Mouse (Mus musculus): ENCODE data around the gene Ptgis.

Gene Ptgis

DNA sequence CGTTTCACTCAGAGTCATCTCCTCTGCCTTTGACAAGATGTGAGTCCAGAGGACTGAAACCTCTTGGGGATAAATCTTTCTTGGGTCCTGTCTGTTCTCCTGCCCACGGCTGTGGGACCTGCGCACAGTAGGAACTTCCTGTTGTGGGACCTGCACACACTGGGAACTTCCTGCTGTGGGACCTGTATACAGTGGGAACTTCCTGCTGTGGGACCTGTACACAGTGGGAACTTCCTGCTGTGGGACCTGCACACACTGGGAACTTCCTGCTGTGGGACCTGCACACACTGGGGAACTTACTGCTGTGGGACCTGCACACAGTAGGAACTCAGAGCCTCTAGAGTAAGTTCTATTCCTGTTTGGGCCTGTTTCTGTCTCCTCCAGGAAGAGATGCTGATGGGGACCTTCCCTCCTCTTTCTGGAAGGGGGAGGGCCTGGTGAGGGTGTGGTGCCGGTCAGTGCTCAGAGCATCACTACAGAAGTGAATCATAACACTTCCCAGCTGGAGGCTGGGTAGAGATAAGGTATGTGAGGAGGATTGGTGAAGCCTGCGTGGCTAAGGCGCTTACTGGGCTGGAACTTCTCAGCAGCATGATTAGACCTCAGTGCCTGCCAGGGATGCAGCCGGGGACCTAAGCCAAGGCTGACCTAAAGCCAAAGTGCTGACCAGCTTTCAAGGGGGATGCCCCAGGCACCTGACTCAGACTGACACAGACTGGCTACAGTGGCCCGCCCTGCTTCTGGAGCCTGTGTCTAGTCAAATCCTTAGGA lies 22.8 kb upstream of the Ptgis start:
- no peak for DNase-seq (ENCODE audit: low spot score in 2 of 2)

DNA sequence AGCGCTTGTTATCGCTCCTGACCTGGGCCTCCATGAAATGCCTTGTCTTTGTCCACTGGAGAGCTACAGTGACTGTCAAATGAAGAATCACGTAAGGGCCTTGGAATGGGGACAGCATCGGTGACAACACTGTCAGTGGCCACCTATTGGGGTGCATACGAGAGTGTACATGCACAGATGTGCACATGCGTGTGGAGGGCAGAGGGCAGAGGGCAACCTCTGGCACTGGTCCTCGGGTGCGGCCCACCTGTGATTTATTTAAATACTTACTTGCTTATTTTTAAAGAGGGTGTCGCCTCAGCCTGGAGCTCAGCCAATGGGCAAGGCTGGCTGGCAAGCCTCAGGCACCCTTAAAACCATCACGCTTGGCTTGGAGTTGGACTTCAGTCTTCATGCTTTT lies 22.0 kb upstream of the Ptgis start:
- DNase-seq (ENCODE audit: low spot score in 2 of 2) = no peak

DNA sequence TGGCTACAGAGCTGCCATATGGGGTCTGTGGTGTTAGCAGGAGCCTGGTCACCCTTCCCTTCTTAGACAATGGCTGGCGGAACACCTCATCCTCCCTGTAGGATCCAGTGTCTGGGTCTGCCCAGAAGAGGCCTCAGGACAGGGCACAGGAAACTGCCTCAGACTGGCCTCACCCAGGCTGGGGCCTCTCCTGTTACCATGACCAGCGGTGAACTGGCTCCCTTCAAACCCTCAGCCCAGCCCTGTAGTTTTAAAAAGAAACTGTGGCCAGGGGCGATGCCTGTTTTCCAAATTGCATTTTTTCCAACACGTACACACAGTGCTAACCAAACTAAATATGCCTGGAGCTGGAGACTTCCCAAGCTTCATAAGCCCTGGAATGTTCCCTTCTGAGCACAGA lies 20.7 kb upstream of the Ptgis start:
- no peak for DNase-seq (ENCODE audit: low spot score in 2 of 2)

DNA sequence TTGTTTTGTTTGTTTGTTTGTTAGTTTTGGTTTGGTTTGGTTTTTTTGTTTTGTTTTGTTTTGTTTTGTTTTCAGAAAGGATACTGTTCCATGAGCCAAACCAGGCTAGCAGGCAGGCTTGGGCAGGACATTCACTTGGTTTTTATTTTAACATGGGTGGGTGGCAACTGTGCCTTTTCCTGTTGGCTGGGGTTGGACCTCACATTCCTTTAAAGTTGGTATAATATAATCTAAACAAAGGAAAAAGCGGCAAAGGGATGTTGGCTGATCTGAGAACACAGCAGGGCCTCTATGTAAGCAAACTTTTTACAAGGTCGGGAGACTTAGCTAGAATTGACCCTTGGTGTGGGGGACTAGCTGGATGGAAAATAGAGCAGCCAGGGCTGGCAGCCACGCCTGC lies 17.4 kb upstream of the Ptgis start:
- DNase-seq (ENCODE audit: low spot score in 2 of 2) = no peak

DNA sequence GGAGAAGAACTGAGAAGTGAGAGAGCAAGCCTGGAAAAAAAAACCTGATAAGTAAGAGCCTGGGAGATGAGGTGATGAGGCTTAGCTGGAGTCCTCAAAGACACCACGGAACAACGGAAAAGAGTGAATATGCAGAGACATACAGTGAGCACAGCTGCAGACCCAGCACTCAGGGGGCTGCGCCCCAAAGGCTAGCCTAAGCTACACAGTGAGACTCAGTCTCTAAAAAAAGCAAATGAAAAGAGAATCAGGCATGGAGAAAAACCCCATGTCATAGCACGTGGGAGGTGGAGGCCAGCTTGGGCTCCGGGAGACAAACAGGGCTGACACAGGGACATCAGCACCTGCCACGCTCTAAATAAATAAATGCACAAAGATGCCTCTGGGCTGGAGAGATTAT lies 14.4 kb upstream of the Ptgis start:
- no peak for DNase-seq (ENCODE audit: low spot score in 2 of 2)

DNA sequence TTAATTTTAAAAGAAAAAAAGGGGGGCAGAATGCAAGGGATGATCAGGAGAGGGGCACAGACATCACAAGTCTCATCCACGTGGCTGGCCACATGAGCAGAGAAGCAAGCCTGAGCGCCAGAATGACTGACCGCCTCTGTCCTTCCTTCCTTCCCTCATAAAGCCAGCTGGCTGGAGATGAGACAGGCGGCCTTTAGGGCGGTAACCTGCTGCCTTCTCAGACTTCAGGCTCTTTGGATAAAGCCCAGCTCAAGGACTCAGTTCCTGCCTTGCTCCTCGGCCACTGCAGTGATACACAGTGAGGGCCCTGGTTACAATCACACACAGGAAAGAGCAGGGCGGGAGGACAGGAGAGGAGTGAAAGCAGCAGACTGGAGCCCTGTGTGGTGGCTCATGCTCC lies 13.8 kb upstream of the Ptgis start:
- no peak for DNase-seq (ENCODE audit: low spot score in 2 of 2)

DNA sequence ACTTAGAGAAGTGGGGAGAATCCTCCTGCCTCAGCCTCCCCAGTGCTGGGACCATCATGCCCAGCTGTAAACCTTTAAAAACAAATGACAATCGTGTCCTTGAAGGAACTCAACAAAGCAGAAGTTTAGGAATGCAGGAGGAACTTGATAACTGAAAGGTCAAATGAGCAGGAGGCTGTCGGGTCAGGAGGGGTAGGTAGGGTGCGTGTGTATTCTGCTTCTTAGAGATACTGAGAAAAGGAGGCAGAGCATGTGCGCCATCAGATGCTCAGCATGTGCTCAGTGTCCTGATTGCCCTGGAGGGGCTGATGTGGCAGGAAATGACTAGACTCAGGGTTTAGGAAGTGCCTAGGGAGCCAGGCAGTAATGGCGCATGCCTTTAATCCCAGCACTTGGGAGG lies 13.1 kb upstream of the Ptgis start:
- DNase-seq (ENCODE audit: low spot score in 2 of 2) = no peak

DNA sequence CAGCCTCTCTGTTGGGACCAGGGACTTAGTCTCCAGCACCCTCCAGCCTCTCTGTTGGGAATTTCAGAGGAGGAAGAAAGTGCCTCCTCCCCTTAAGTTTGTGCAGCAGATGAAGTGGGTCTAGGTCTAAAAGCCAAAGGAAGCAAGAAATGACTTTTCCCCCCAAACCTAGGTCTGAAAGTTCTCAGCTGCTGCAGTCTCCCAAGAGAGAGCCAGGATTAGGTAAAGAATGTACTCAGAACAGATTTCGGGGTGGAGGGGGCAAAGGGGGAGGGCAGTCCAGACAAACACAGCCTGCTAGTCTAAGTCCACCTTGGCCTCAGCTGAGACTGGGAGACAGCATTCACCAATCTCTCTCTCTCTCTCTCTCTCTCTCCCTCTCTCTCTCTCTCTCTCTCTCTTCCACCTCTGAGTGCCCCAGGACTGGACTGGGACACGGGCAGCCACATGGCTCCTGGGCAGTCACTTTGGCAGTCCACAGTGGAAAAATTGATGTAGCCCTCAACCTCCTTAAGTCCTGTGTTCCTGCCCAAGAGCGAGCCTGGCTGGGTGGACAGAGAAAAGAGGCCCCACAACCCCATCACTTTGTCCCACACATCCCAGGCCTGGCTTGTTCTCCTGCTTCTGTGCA lies 11.8 kb upstream of the Ptgis start:
- DNase-seq (ENCODE audit: low spot score in 2 of 2) = no peak

DNA sequence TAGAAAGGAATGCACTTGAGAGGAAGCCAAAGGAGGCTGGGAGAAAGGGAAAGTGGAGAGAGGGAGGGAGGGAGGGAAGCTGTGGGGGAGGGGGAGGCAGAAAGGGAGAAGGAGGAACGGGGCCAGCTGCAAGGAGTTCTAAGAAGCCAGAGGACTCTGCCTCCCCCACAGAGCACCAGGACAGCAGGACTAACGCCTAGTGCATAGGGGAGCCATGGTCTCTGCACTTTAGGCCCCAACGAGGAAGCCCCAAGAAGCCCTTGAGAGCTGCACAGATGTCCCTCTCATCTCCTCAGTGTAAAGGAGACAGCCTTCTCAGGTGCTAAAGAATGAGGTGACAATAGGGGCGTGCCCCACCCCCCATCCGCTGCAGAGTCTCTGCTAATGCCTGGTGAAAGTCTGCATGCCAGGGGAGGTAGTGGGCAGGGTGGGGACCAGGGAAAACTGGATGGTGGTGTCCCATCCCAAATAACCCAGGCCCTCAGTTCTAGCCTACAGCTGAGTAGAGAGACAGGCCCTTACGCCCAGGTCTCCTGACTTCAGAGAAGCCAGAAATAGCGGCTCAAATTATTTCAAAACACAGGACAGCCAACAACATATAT lies 10.4 kb upstream of the Ptgis start:
- DNase-seq (ENCODE audit: low spot score in 2 of 2) = no peak

DNA sequence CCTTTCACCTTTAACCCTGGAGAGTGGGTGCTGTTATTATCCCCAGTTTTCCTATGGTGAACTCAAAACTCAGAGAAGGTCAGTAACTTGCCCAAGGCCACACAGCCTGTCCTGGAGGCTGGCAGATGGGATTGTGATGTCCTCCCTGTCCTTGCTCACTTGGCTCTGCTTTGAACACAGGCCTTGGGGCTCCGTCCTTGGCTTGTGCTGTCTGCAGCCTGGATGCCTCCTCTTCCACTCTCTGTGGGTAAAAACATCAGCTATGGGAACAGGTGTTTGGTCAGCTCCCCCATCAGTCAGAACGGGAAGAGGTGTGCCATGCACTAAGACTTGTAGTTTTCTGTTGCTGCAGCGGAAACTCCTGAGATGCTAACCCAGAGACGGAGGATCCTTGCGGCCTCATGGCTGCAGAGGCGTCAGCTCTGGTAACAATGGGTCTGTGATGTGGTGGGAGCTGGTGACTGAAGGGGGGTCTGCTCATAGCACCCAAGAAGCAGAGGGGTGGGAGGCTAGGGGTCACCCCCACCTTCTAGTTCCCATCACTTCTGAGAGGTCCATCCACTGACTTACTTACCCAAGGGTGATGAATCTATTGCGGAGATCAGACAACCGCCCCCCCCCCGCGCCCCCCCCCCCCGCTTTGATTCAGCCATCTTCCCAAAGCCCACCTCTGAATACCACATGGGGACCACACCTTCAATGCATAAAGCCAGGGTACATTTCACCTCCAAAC lies 9.8 kb upstream of the Ptgis start:
- DNase-seq (ENCODE audit: low spot score in 2 of 2) = no peak

DNA sequence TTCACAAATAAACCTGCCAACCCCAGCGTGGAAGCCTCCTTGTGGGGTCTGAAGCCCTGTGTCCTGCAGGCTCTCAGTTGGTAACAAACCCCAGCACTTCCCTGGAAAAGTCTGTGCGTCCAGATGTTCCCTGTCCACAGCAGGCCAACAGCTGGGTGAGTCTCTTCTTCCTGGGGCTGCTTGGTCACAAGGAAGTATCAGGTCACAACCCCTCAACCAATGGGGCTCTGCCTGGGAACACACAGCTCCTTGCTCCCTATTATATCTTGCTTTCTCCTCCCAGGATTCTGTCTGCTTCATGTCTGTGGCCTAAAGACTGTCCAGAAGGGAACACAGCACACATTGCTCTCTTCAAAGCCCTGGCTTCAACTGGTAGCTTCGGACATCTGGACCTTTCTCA lies 9.2 kb upstream of the Ptgis start:
- DNase-seq (ENCODE audit: low spot score in 2 of 2) = no peak

DNA sequence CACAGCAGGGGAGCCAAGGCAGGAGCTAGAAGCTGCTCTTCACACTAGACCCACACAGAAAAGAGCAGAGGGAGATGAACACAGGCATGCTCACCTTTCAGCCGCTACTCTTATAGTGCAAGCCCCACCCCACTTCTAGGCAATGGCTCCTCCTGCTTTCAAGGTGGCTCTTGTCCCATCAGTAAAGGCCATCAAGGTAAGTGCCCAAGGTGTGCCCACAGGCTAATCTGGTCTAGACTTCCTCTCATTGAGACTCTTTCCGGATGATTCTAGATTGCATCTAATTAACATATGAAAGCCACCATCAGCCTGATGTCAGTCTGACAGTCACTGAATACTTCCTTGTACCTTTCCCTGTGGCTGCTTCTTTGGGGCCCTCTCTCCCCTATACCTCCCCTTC lies 7.4 kb upstream of the Ptgis start:
- DNase-seq (ENCODE audit: low spot score in 2 of 2) = no peak

DNA sequence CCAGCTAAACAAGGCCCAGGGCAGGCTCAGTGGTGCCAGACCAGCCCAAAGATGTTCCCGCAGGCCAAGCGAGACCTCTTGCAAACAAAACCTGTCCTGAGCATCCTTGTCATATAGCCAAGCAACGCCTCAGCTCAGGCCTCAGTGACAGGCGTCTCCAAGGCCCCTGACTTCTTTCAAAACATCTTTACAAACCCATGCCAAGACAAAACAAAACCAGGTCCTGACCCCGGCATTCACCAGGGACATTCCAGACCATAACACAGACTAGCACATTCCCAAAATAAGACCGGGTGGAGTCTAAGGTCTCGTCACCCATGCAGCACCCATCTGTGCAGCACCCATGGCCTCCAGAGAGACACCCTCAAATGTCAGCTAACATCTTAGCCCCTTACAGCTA lies 6.3 kb upstream of the Ptgis start:
- no peak for DNase-seq (ENCODE audit: low spot score in 2 of 2)

DNA sequence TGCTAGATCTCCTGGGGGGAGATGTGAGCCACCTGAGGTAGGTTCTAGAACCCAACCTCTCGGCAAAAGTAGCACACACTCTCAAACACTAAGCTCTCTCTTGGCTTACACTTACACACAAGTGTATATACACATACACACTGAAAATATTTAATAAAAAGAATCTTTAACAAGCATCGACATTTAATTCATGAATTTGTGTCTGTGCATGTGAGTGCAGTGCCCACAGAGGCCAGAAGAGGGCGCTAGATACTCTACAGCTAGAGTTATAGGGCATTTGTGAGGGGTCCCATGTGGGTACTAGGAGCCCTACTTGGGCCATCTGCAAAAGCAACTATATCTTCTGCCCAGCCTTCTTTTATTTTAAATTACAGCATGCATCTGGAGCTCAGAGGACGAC lies 4.5 kb upstream of the Ptgis start:
- DNase-seq (ENCODE audit: low spot score in 2 of 2) = no peak

DNA sequence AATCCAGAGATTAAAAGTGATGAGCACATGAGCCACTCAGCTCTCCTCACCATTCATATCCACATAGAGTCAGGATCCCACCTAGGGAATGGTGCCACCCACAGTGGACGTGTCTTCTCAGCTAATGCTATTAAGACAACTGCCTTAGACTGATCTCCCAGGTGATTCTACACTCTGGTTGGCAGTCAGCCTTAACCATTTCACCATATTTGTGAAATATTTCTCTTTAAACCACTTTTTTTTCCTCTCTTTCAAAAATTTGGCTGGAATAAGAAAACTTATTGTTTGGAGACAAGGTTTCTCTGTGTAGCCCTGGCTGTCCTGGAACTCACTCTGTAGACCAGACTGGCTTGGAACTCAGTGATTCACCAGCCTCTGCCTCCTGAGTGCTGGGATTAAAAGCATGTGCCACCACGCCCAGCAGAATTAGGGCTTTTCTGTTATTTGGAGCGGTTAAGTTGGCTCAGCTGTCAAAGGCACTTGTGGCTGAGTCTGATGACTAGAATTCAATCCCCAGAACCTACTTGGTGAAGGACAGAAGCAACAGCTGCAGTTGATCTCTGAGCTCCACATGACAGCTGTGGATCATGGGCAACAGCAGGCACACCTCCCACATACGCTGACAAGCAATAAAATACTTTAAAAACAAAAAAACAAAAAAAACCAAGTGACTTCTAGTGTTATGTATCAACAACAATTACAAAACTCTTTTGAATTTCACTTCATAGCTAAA lies 3.6 kb upstream of the Ptgis start:
- no peak for DNase-seq (ENCODE audit: low spot score in 2 of 2)

DNA sequence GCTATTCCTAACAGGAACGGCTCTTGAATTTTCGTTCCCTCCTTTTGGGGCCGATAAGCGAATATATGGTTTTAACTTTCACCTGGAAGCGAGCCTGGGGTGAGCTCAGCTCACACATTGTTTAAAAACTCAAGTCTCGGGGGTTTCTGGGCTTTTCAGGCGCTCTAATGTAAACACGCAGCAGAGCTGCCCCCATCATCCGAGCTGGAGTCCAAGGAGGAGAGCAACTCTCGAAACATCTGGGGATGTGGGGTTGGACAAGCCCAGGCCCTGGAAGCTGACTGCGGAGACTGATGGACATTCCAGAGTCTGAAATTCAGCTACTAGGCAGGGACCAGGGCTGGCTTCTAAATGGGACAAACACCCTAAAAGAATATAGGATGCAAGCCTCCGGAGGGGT lies 1.1 kb downstream of the Ptgis start:
- no peak for DNase-seq (ENCODE audit: low spot score in 2 of 2)

DNA sequence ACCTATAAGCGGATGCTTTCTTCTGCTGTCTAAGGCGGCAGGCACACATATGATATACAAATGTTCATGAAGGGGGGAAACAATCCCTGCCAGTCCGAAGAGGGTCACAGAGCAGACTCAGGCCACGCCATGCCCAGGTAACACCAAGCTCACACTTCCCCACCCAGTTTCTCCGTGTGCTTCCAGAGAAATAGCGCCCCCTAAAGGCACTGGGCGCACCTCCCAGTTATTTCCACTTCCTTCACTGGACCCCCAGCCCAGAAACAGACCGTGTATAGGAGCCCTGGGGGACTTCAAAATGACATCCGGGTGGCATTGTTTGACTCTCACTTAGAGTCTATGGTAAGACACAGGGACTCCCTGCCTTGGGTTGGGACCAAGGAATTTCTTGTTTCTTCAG lies 3.2 kb downstream of the Ptgis start:
- DNase-seq (ENCODE audit: low spot score in 2 of 2) = no peak

DNA sequence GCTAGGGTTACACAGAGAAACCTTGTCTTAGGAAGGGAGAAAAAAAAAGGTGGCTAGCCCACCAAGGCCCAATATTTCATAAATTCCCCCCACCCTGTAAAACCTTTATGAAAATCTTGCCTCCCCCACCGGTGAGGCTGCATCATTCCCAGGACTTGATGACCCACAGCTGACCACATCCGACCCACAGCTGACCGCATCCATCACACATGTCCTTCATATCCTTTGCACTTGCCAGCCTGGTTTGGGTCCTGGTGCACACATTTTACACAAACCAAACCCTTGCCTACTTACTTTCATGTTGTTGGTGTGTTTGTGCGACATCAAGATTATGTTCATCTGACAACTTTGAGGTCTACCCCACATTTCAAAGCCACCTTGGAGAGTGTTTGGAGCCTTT lies 4.2 kb downstream of the Ptgis start:
- DNase-seq (ENCODE audit: low spot score in 2 of 2) = no peak

DNA sequence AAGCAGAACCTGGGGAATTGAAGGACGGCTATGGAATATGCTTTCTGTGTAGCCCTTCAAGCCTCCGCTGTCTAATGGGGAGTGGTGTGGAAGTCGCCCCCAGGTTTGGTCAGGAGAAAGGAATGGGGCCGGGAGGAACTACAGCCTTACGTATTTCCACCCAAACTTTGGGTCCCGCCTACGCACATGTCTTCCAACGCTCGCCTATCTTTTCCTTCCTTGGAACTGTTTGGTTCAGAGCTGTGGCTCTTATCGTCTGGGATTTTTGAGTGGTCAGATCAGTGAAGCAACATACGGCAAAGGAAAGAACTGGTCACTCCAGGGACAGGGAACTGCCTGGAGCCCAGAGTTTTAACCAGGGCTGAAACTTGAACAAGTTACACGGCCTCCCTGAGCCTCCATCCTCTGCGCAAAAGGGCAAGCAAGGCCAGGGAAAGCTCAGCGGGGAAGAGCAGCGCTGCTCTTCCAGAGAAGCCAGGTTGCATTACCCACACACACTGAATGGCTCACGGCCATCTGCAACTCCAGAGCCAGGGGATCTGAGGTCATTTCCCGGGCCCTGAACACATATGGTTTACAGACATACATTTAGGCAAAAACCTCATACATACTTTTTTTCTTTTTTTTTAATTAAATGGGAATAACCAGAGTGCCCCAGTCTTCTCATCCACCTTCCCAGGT lies 4.9 kb downstream of the Ptgis start:
- DNase-seq (ENCODE audit: low spot score in 2 of 2) = no peak

DNA sequence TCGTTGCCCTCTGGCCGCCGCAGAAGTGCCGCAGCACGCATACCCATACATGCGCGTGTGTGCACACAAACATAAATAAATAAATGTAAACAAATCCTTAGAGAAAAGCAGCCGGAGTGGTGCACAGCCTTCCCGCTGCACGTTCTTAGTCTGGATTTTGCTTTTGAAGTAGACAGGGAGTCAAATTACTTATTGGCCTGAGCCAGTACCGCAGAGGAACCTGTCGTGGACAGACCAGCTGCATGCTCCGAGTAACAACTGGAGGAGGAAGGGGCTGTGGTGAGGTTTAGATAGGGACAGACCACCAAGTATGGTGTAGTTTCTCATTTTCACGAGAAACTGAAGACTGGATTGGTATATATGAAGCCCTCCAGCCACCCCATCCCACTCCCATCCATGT lies 6.6 kb downstream of the Ptgis start:
- no peak for DNase-seq (ENCODE audit: low spot score in 2 of 2)

DNA sequence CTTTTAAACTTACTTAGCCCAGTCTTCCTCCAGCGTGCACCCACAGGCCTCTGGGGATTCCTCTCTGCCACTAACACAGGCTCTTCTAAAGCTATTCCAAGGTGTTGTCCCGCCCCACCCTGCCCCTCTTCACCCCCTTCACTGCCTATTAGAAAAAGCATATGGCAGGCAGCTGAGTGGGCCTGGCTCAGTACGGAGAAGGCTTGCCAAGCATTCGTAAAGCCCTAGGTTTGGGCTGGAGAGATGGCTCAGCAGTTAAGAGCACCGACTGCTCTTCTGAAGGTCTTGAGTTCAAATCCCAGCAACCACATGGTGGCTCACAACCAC lies 7.4 kb downstream of the Ptgis start:
- no peak for DNase-seq (ENCODE audit: low spot score in 2 of 2)

Measured in right cerebral cortex, postnatal 36 days (tissue).